Mouse (Mus musculus) cerebellum, adult 9-11 months (tissue): ENCODE measurements at regions not wholly inside any gene's neighbourhood (a gene's known extent, or its start where the extent isn't known, plus 50 kb on each side); places are given as distances from the start of the nearest gene placed in this dataset.

Source experiments
- DNase-seq: peaks from one replicate; pipeline ENCODE4 v3.0.0; 2022

GRCm38 (mm10) chr16:29838981-29839661 lies 225.1 kb upstream of the Hes1 start:
- DNase-seq, result no peak

GRCm38 (mm10) chr16:29839662-29840001 lies 224.6 kb upstream of the Hes1 start:
- DNase-seq, result no peak

- DNase-seq, result no peak
Measured at GRCm38 (mm10) chr16:29840412-29840811, 223.8 kb upstream of the Hes1 start.

- no peak for DNase-seq
Measured at GRCm38 (mm10) chr16:29841132-29841531, 223.1 kb upstream of the Hes1 start.

- no peak for DNase-seq
Measured at GRCm38 (mm10) chr16:29842071-29842470, 222.1 kb upstream of the Hes1 start.

- no peak for DNase-seq
Measured at GRCm38 (mm10) chr16:29843490-29843889, 220.7 kb upstream of the Hes1 start.

GRCm38 (mm10) chr16:29844706-29845596 lies 219.2 kb upstream of the Hes1 start:
- DNase-seq, result no peak

GRCm38 (mm10) chr16:29845597-29845986 lies 218.6 kb upstream of the Hes1 start:
- DNase-seq, result no peak

GRCm38 (mm10) chr16:29847059-29847458 lies 217.1 kb upstream of the Hes1 start:
- no peak for DNase-seq

- DNase-seq, result no peak
Measured at GRCm38 (mm10) chr16:29847734-29848133, 216.4 kb upstream of the Hes1 start.

- no peak for DNase-seq
Measured at GRCm38 (mm10) chr16:29848527-29848926, 215.7 kb upstream of the Hes1 start.

GRCm38 (mm10) chr16:29849511-29849910 lies 214.7 kb upstream of the Hes1 start:
- DNase-seq, result no peak

- no peak for DNase-seq
Measured at GRCm38 (mm10) chr16:29850616-29851015, 213.6 kb upstream of the Hes1 start.

GRCm38 (mm10) chr16:29851827-29852226 lies 212.4 kb upstream of the Hes1 start:
- no peak for DNase-seq

- no peak for DNase-seq
Measured at GRCm38 (mm10) chr16:29854805-29855565, 209.2 kb upstream of the Hes1 start.

- no peak for DNase-seq
Measured at GRCm38 (mm10) chr16:29856545-29856944, 207.6 kb upstream of the Hes1 start.

- no peak for DNase-seq
Measured at GRCm38 (mm10) chr16:29858645-29859044, 205.5 kb upstream of the Hes1 start.

- DNase-seq, result no peak
Measured at GRCm38 (mm10) chr16:29860306-29860705, 203.9 kb upstream of the Hes1 start.

GRCm38 (mm10) chr16:29861056-29861455 lies 203.1 kb upstream of the Hes1 start:
- DNase-seq, result peak; percentile 51

- no peak for DNase-seq
Measured at GRCm38 (mm10) chr16:29865075-29865740, 199.0 kb upstream of the Hes1 start.

- no peak for DNase-seq
Measured at GRCm38 (mm10) chr16:29871395-29871794, 192.8 kb upstream of the Hes1 start.

- no peak for DNase-seq
Measured at GRCm38 (mm10) chr16:29876196-29876595, 188.0 kb upstream of the Hes1 start.
